Mouse (Mus musculus): ENCODE results near the gene Zfyve9.

The Zfyve9 gene

GRCm38 (mm10) chr4:108610935-108611334 lies 169.7 kb downstream of the Zfyve9 start:
- no peak for DNase-seq (ENCODE audit: low spot score)

GRCm38 (mm10) chr4:108608651-108609050 lies 171.9 kb downstream of the Zfyve9 start:
- DNase-seq (ENCODE audit: low spot score) = no peak

GRCm38 (mm10) chr4:108601870-108602269 lies 178.7 kb downstream of the Zfyve9 start:
- DNase-seq (ENCODE audit: low spot score) = no peak

- no peak for DNase-seq (ENCODE audit: low spot score)
These were observed 182.3 kb downstream of the Zfyve9 start for GRCm38 (mm10) chr4:108598306-108598705.

GRCm38 (mm10) chr4:108595785-108596184 lies 184.8 kb downstream of the Zfyve9 start:
- no peak for DNase-seq (ENCODE audit: low spot score)

- no peak for DNase-seq (ENCODE audit: low spot score)
These were observed 187.2 kb downstream of the Zfyve9 start for GRCm38 (mm10) chr4:108593376-108593775.
